Mouse (Mus musculus) lung, adult 2 months (tissue): ENCODE data around the gene Ilf2.

Experiments
- CTCF ChIP-seq: fragments of 200-500 bp; IDR thresholded peaks from 2 replicates; pipeline ENCODE4 v1.5.1; 2011; ENCODE audit warnings: mild to moderate bottlenecking, low read length, control low read depth; ENCODE audit not compliant: insufficient read depth
- POLR2A ChIP-seq: fragments of 200-500 bp; IDR thresholded peaks from 2 replicates; pipeline ENCODE4 v1.6.1; 2011; ENCODE audit warnings: low read depth, mild to moderate bottlenecking, control low read depth, low read length, borderline replicate concordance; ENCODE audit errors: extremely low read depth

- TF ChIP-seq CTCF = no peak
- TF ChIP-seq POLR2A = no peak
Observed at GRCm38 (mm10) chr3:90517711-90518110, 41.8 kb downstream of the Ilf2 start.
